Mouse (Mus musculus) lung, adult 2 months (tissue): ENCODE measurements around the gene Itga3. TPM values are rescaled to one million over a fixed set of nuclear protein-coding genes. Genes with fewer than 3 reads are reported as not detected.

Experiments used
- DNase-seq: peaks from one replicate; pipeline ENCODE4 v3.0.0; 2022
- H3K4me1 ChIP-seq: fragments of 200-500 bp; 2 replicates; pipeline ENCODE4 v1.6.1; 2011; ENCODE audit warnings: low read length; ENCODE audit not compliant: control insufficient read depth, insufficient read depth
- H3K4me3 ChIP-seq: fragments of 200-500 bp; replicated peaks from 2 replicates; pipeline ENCODE3; 2011; ENCODE audit warnings: low read depth, mild to moderate bottlenecking, control low read depth, low read length; ENCODE audit errors: extremely low read depth
- CTCF ChIP-seq: fragments of 200-500 bp; IDR thresholded peaks from 2 replicates; pipeline ENCODE4 v1.5.1; 2011; ENCODE audit warnings: mild to moderate bottlenecking, low read length, control low read depth; ENCODE audit not compliant: insufficient read depth
- POLR2A ChIP-seq: fragments of 200-500 bp; IDR thresholded peaks from 2 replicates; pipeline ENCODE4 v1.6.1; 2011; ENCODE audit warnings: low read depth, mild to moderate bottlenecking, control low read depth, low read length, borderline replicate concordance; ENCODE audit errors: extremely low read depth
- WGBS: fragments of 180-500 bp; shearing (Covaris S2); methylation state at CpG from one replicate; pipeline ENCODE4 v1.1.7; 2018; 5-methylcytosine and 5-hydroxymethylcytosine counted together
- polyA plus RNA-seq: library from polyadenylated mRNA; depleted of rRNA; stranded (reverse); fragments of >200 nt; gene quantifications from 2 replicates; pipeline ENCODE4 v1.2.3, GENCODE M21; 2012

Itga3 gene
- polyA plus RNA-seq, 1 experiment = 181 TPM

GRCm38 (mm10) chr11:95085710-95086109 lies 9.1 kb upstream of the Itga3 start:
- 15% methylated on average over 5 of the region's 5 CpGs for WGBS
- no peak overlapping the region for H3K4me3 ChIP-seq
- TF ChIP-seq CTCF (no peak), POLR2A (no peak)
- H3K4me1 ChIP-seq = peaks cover 40% of the 10 kb centered on the region
- DNase-seq = no peak

GRCm38 (mm10) chr11:95084811-95085382 lies 8.3 kb upstream of the Itga3 start:
- DNase-seq = no peak
- Histone ChIP-seq H3K4me1 (peaks cover 48% of the 10 kb centered on the region), H3K4me3 (no peak overlapping the region)
- WGBS = 64% methylated on average over 5 of the region's 5 CpGs
- TF ChIP-seq POLR2A (no peak), CTCF (no peak)

- no peak for DNase-seq
- peaks cover 46% of the 10 kb centered on the region for H3K4me1 ChIP-seq
- no peak for TF ChIP-seq CTCF
- 44% methylated on average over 4 of the region's 4 CpGs for WGBS
- H3K4me3 ChIP-seq = no peak overlapping the region
These were observed 7.6 kb upstream of the Itga3 start for GRCm38 (mm10) chr11:95084175-95084574.

- Histone ChIP-seq H3K4me3 (no peak overlapping the region), H3K4me1 (peaks cover 50% of the 10 kb centered on the region)
- no peak for DNase-seq
- 81% methylated on average over 7 of the region's 7 CpGs for WGBS
- TF ChIP-seq CTCF (no peak), POLR2A (no peak)
These were observed 6.3 kb upstream of the Itga3 start for GRCm38 (mm10) chr11:95082896-95083295.

- TF ChIP-seq CTCF (no peak), POLR2A (no peak)
- peaks cover 36% of the 10 kb centered on the region for H3K4me1 ChIP-seq
- no peak overlapping the region for H3K4me3 ChIP-seq
- DNase-seq = no peak
- 75% methylated on average over 6 of the region's 6 CpGs for WGBS
These were observed 4.2 kb upstream of the Itga3 start for GRCm38 (mm10) chr11:95080783-95081182.

- peaks cover 33% of the 10 kb centered on the region for H3K4me1 ChIP-seq
- TF ChIP-seq CTCF = no peak
- TF ChIP-seq POLR2A = no peak
- WGBS = 30% methylated on average over 6 of the region's 6 CpGs
- DNase-seq = peak; percentile 76
- no peak overlapping the region for H3K4me3 ChIP-seq
These were observed 2.8 kb upstream of the Itga3 start for GRCm38 (mm10) chr11:95079256-95079875.

- WGBS = 39% methylated on average over 7 of the region's 7 CpGs
- H3K4me1 ChIP-seq = peaks cover 37% of the 10 kb centered on the region
- no peak for TF ChIP-seq POLR2A
- no peak for TF ChIP-seq CTCF
These were observed 1.4 kb upstream of the Itga3 start for GRCm38 (mm10) chr11:95077956-95078355.

GRCm38 (mm10) chr11:95076041-95076535 lies 513 bp downstream of the Itga3 start:
- Histone ChIP-seq H3K4me1 (peaks cover 42% of the 10 kb centered on the region), H3K4me3 (peak overlapping the region; percentile 80)
- TF ChIP-seq POLR2A (0 out of 2 replicates have a peak, but pooled peaks have one; percentile 8), CTCF (peak; percentile 30; the same call in 1 of the 2 replicates)
- WGBS = under 1% methylated on average over 42 of the region's 42 CpGs
- DNase-seq = peak; percentile 79

More at GRCm38 (mm10) chr11:95077956-95078355, 1.4 kb upstream of the Itga3 start:
- peak overlapping the region; percentile 30 for H3K4me3 ChIP-seq
- DNase-seq = no peak

GRCm38 (mm10) chr11:95075197-95076040 lies 1.2 kb downstream of the Itga3 start:
- DNase-seq = peak; percentile 59
- peaks cover 40% of the 10 kb centered on the region for H3K4me1 ChIP-seq
- TF ChIP-seq POLR2A = peak; percentile 30; the same call in 1 of the 2 replicates
- TF ChIP-seq CTCF = no peak
- H3K4me3 ChIP-seq = peak overlapping the region; percentile 80
- 5% methylated on average over 19 of the region's 19 CpGs for WGBS

GRCm38 (mm10) chr11:95074694-95075093 lies 1.9 kb downstream of the Itga3 start:
- no peak for DNase-seq
- Histone ChIP-seq H3K4me1 (peaks cover 37% of the 10 kb centered on the region), H3K4me3 (peak overlapping the region; percentile 80)
- TF ChIP-seq CTCF = no peak
- TF ChIP-seq POLR2A = no peak
- WGBS = 52% methylated on average over 4 of the region's 4 CpGs
